Mouse (Mus musculus) heart, embryonic 16.5 days (tissue): ENCODE results near the gene Amd2. TPM values are rescaled to one million over a fixed set of nuclear protein-coding genes. Genes with fewer than 3 reads are reported as not detected.

ENCODE experiments used
- ATAC-seq: fragments of 200-750 bp; cut with Nextera tagmentation; replicated peaks from 2 replicates; pipeline ENCODE4 v1.8.0; 2017; ENCODE audit warnings: moderate number of reproducible peaks; ENCODE audit not compliant: insufficient read depth, low FRiP score; ENCODE audit errors: extremely low read depth
- H3K27ac ChIP-seq: fragments of 300-500 bp; sonication (generic); 2 replicates; pipeline ENCODE4 v1.5.1; 2014; ENCODE audit warnings: mild to moderate bottlenecking, low read length, control low read depth, moderate library complexity
- H3K27me3 ChIP-seq: fragments of 300-500 bp; sonication (generic); 2 replicates; pipeline ENCODE4 v1.6.1; 2014; ENCODE audit warnings: low read length, mixed read lengths; ENCODE audit not compliant: control insufficient read depth, insufficient read depth
- H3K36me3 ChIP-seq: fragments of 300-500 bp; sonication (generic); 2 replicates; pipeline ENCODE4 v1.6.1; 2014; ENCODE audit not compliant: control insufficient read depth, insufficient read depth
- H3K4me1 ChIP-seq: fragments of 300-500 bp; sonication (generic); 2 replicates; pipeline ENCODE4 v1.6.1; 2014; ENCODE audit warnings: low read length, mixed read lengths; ENCODE audit not compliant: control insufficient read depth, insufficient read depth
- H3K4me2 ChIP-seq: fragments of 300-500 bp; sonication (generic); 2 replicates; pipeline ENCODE4 v1.6.1; 2014; ENCODE audit warnings: low read depth, mild to moderate bottlenecking, control low read depth, low read length
- H3K4me3 ChIP-seq: fragments of 300-500 bp; sonication (generic); 2 replicates; pipeline ENCODE4 v1.5.1; 2014; ENCODE audit warnings: mild to moderate bottlenecking, control low read depth, low read length
- H3K9ac ChIP-seq: fragments of 300-500 bp; sonication (generic); 2 replicates; pipeline ENCODE4 v1.6.1; 2014; ENCODE audit warnings: low read length, control low read depth
- H3K9me3 ChIP-seq: fragments of 300-500 bp; sonication (generic); replicated peaks from 2 replicates; pipeline ENCODE4 v1.6.1; 2016; ENCODE audit warnings: low read length; ENCODE audit not compliant: control insufficient read depth
- WGBS: fragments of 180-500 bp; shearing (Covaris S2); extraction: QIAGEN DNeasy Blood & Tissue Kit; methylation state at CpG from one replicate; pipeline ENCODE4 v1.1.7; 2014; 5-methylcytosine and 5-hydroxymethylcytosine counted together
- polyA plus RNA-seq: library from polyadenylated mRNA; unstranded; fragments of >200 nt; fragmentation: Nextera tagmentation; extraction: Ambion mirVana; gene quantifications from 2 replicates; pipeline ENCODE4 v1.2.1, GENCODE M21; 2015

Amd2 gene
- 0.77 and 2.2 TPM in 2 replicates for polyA plus RNA-seq

DNA sequence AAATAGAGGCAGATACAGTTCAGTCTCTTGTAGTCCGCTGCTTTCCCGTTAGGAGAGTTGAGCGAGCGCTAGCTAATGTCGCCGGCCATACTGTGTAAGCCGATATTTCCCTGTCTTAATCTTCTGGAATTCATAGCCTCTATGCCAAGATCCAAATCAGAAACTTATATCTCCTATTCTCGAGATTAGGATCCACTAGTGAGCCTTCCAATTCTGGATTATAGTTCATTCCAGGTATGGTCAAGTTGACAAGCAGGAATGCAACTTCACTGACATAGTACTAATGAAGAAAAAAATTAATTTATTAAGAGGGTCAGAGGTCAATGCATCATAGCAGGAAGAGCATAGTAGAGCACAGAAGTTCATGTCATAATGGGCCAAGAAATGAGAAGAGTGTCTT lies at the start of gene Amd2:
TSS of gene Amd2 (minus strand) at position 101 of the 400 bp plus-strand sequence.
- no peaks in the 10 kb centered on the region for H3K9me3 ChIP-seq
- WGBS: 86% methylated on average over 8 of the region's 8 CpGs
- no peak for ATAC-seq

DNA sequence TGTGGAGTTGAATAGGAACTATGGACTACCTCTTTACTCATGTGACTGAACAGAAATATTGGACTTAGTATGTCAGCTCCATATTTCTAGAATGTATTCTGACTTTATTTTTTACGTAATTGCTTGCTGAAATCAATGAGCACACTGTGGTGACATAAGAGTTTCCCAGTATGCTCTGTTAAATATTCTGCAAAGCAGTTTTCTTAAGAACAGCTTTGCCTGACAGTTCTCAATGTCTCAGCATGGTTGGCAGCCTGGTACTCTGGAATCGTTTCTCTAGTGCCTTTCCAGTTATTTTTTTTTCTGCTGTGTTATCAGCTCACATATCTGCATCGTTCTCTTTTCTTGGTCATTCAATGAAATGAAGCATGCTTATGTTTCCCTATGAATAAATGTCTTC lies 49.6 kb upstream of the Amd2 start:
- Histone ChIP-seq H3K9ac (no peak overlapping the region), H3K4me2 (no peak overlapping the region), H3K36me3 (no peaks in the 10 kb centered on the region), H3K4me3 (no peak overlapping the region), H3K27me3 (no peaks in the 10 kb centered on the region), H3K27ac (no peak overlapping the region), H3K9me3 (no peaks in the 10 kb centered on the region), H3K4me1 (no peaks in the 10 kb centered on the region)
- no peak for ATAC-seq
- 60% methylated on average over 3 of the region's 3 CpGs for WGBS

More for the DNA sequence above, at the start of gene Amd2:
- H3K4me3 ChIP-seq: no peak within 1 kb of the TSS
- no peaks in the 10 kb centered on the region for H3K27me3 ChIP-seq
- H3K4me1 ChIP-seq: no peaks in the 10 kb centered on the region
- no peak within 1 kb of the TSS for H3K9ac ChIP-seq
- no peak within 1 kb of the TSS for H3K4me2 ChIP-seq
- no peak within 1 kb of the TSS for H3K27ac ChIP-seq
- no peaks in the 10 kb centered on the region for H3K36me3 ChIP-seq

DNA sequence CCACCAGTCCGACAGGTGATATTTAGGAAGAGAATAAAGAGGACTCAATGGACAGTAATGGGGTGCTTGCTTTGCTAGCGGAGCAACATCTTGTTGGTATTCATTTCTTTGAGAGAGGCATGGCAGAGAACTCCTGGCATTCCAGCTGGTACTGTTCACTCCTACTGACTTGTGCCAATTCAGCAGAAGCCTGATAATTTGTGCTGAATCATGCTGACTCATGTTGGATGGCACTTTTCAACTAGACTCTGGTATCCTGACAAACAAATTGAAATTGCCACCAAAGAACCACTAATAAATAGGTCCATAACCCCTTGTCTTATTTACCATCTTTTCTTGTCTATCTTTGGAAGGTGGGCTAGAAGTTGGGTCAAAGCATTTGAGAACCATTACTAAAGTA lies 25.9 kb upstream of the Amd2 start:
- no peak overlapping the region for H3K4me3 ChIP-seq
- H3K27me3 ChIP-seq: no peaks in the 10 kb centered on the region
- no peak for ATAC-seq
- H3K36me3 ChIP-seq: no peaks in the 10 kb centered on the region
- H3K9ac ChIP-seq: no peak overlapping the region
- H3K9me3 ChIP-seq: no peaks in the 10 kb centered on the region
- H3K4me2 ChIP-seq: no peak overlapping the region
- WGBS: 84% methylated on average over 2 of the region's 2 CpGs
- no peaks in the 10 kb centered on the region for H3K4me1 ChIP-seq
- no peak overlapping the region for H3K27ac ChIP-seq

DNA sequence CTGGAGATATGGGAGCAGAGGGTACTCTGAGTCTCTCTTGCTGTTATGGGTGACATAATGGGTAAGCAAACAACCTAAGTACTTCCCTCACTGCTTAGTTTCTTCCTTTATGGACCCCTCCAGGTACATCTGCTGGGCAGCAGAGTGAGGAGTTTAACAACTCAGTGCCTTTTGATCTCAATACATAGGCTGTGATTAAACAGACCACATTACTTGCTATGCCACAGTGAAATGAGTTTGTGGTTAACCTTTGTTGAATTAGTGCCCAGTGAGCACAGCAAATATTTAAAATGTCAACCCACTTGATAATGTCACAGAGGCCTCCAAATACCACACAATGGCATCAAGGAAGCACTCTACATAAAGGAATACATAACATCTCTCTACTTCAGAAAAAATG lies 2.6 kb upstream of the Amd2 start:
- H3K27me3 ChIP-seq: no peaks in the 10 kb centered on the region
- H3K27ac ChIP-seq: no peak overlapping the region
- no peaks in the 10 kb centered on the region for H3K9me3 ChIP-seq
- H3K4me3 ChIP-seq: no peak overlapping the region
- H3K4me2 ChIP-seq: no peak overlapping the region
- H3K36me3 ChIP-seq: no peaks in the 10 kb centered on the region
- H3K4me1 ChIP-seq: no peaks in the 10 kb centered on the region
- no peak overlapping the region for H3K9ac ChIP-seq
- ATAC-seq: no peak
